Mouse (Mus musculus) mouse trophoblast stem cell (cell line): Measurements from ENCODE around the gene Mfsd14a.
"Not testable (repeated sequence)": the region's sequence is repeated elsewhere in the genome, so short reads cannot be mapped to it uniquely, and the experiment has no call there.

Experiments used
- in situ Hi-C, 2 experiments: fragments of 300-500 bp; cut with MseI, MboI; formaldehyde crosslinking; loops; 2 replicates in 1 of 2; 3 replicates in 1 of 2; pipeline ENCODE4 v1.15.1; 2025

Mfsd14a gene

GRCm38 (mm10) chr3:116662463-116662863 lies at the start of gene Mfsd14a:
Mfsd14a (minus strand) TSS chr3:116662677.
- in situ Hi-C loops: no loop called here

- in situ Hi-C loops: no loop called here
Measured at GRCm38 (mm10) chr3:116711624-116712435, 49.4 kb upstream of the Mfsd14a start.

DNA sequence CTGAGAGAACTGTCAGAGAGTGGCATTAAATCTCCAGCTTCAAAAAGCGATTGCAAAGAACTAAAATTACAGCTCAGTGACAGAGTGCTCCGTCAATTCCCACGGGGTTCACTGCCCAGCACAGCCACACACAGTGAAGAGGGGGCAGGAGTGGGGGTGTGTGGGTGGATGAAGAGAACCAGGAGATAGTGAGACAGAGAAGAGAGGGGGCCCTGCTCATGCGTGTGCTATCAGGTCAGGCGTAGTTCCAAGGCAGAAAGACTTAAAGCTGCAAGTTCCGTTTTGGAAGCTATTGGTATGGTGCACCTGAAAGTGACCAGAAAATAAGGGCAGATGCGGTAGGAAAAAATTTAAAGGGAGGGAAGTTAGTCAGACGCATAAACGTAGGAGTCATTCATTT lies 48.5 kb upstream of the Mfsd14a start:
- in situ Hi-C loops: no loop called here

DNA sequence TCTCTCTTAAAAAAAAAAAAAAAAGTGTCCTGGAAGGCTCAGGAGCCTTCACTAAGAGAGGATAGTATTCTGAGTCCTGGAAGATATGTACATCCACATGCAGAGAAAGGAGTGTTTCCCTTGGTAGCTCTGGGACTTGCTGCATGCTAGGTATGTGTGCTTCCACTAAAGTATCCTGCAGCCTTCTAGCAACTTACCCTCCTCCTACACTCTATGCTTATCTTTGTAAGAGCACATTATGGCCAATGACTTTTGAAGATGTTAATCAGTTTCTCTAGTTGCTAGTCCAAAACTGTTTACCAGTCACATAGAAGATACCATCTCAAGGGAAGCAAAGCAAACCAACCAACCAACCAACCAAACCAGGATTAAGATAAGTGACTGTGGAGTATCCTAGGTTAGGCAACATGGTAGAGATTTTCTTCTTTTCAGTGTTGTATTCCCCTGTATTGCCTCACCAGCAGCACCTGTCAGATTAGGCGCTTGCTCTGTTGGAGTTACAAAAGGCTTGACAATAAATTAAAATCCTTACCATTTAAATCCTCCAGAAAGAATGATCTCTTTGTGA lies 43.2 kb upstream of the Mfsd14a start:
- in situ Hi-C loops: no loop called here

DNA sequence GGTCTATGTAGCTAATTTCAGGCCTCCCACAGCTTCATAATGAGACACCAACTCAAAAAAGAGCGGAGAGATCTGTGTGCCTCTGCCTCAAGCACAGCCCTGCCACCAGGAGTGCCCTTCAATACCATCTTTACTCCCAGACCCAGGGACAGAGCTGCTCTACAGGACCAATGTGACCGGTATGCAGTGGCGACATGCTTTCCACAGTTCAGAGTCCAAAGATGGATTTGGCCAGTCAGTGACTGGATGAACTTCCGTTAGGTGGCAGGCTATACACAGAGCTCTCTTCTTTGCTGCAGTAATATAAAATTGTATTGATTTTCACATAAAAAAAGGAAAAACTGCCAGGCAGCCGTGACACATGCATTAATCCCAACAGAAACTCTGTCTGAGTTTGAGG lies 41.4 kb upstream of the Mfsd14a start:
- in situ Hi-C loops: no loop called here

GRCm38 (mm10) chr3:116702647-116703272 lies 40.3 kb upstream of the Mfsd14a start:
- in situ Hi-C loops: no loop called here

DNA sequence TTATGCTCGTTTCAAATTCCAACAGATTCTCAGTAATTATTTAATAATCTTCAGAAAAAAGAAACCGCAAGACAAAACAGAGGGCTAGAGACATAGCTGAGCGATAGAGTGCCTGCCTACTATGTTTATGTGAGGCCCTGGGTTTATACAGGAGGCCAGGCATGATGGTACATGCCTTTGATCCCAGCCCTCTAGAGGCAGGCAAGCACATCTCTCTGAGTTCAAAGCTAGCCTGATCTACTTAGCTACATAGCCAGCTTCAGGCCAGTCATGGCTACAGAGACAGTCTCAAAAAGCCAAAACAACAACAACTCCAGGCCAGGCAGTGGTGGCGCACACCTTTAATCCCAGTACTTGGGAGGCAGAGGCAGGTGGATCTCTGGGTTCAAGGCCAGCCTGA lies 39.1 kb upstream of the Mfsd14a start:
- in situ Hi-C loops: no loop called here

GRCm38 (mm10) chr3:116698786-116699185 lies 36.3 kb upstream of the Mfsd14a start:
- in situ Hi-C loops: no loop called here

GRCm38 (mm10) chr3:116695666-116695985 lies 33.1 kb upstream of the Mfsd14a start:
- in situ Hi-C loops: no loop called here

DNA sequence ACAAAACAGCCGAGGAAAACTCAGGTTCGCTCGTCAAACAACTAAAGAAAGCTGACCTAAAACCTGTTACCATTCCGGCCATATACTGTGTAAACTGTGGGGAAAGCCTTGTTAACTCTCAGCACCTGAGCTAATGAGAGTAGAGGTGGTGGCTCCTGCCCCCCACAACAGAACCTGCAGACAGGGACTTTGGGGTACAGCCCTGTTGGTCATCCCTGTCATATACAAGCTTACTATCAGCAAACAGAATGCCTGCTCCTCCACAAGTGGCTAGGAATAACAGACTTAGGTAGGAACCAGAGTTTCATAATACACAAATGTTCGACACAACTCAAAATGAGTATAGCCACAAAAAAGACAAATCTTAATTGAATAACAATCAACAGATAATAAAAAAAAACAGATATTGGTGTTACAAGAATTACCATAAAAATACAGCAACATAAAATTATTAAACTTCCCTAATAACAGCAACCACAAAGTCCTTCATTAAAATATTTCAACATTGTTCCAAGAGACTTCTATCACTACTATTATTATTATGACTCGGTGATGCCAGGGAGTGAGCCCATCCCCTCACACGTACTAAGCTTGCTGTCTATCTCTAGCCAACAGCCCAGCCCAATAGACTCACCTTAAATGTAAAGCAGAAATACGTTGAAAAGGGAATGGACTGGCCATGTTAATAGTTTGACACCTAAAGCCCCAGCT lies 32.6 kb upstream of the Mfsd14a start:
- in situ Hi-C loops: no loop called here

GRCm38 (mm10) chr3:116694312-116694711 lies 31.8 kb upstream of the Mfsd14a start:
- in situ Hi-C loops: no loop called here

- in situ Hi-C loops: no loop called here
Measured at GRCm38 (mm10) chr3:116681160-116681559, 18.7 kb upstream of the Mfsd14a start, which contains the start of gene Gm43191. Gm43191 (minus strand) TSS chr3:116681260.

DNA sequence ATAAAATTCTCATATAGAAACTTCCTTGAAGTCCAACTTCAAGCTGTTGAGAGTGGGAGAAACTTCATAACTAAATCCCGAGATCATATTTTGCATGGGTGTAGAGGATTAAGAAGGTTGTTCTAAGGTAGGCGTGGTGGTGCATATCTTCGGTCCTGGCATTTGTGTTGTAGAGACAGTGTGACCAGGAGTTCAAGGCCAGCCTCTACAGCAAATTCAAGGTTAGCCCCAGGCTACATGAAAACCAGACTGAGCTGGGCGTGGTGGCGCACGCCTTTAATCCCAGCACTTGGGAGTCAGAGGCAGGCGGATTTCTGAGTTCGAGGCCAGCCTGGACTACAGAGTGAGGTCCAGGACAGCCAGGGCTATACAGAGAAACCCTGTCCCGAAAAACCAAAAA lies 1.8 kb upstream of the Mfsd14a start:
- in situ Hi-C loops: not testable (repeated sequence)

- in situ Hi-C loops: no loop called here
Measured at GRCm38 (mm10) chr3:116661870-116662414, 535 bp downstream of the Mfsd14a start.

GRCm38 (mm10) chr3:116661288-116661869 lies 1.1 kb downstream of the Mfsd14a start:
- in situ Hi-C loops: no loop called here

DNA sequence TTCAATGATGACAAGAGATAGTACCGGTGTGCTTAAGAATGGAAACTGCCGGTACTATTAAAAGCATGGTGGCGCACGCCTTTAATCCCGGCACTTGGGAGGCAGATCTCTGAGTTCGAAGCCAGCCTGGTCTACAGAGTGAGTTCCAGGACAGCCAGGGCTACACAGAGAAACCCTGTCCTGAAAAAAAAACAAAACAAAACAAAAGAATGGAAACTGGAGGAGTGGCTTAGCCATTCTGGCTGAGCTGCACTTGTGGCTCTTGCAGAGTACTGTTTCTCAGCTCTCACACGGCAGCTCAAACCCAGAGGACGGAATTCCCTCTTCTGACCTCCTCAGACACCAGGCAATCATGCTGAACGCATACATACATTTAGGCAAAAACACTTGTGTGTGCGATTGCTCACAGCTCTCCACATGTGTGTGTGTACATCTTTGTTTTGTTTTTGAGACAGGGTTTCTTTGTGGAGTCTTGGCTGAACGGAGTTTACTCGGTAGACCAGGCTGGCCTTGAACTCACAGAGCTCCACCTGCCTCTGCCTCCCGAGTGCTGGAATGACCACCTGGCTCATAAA lies 2.5 kb downstream of the Mfsd14a start:
- in situ Hi-C loops: no loop called here

DNA sequence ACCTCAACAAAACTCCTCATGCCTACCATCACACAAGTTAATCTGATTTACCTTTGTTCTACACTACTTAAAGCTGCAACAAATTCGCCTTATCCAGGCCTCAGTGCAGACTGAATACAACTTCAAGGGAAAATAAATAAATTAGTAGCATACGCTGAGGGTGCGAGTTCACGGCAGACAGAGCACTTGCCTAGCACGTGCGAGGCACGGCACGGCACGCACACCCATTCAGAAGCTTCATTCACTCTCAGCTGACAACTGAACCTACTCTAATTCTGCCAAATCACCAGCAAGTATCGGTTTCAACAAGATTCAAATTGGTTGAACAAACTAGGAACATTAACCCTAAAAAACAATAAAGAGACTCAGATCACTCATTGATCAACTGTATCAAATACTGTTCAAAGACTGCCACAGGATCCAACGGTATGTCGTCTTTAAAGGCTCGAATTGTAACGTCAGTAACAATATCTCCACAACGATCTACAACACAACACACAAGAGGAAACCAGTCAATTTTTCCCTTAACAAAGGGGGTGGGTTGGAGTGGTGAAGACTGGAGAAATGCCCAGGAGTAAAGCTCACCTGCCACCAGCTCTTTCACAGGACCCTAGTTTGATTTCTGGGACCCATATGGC lies 3.4 kb downstream of the Mfsd14a start:
- in situ Hi-C loops: no loop called here

- in situ Hi-C loops: no loop called here
Measured at GRCm38 (mm10) chr3:116656184-116656965, 6.1 kb downstream of the Mfsd14a start.

DNA sequence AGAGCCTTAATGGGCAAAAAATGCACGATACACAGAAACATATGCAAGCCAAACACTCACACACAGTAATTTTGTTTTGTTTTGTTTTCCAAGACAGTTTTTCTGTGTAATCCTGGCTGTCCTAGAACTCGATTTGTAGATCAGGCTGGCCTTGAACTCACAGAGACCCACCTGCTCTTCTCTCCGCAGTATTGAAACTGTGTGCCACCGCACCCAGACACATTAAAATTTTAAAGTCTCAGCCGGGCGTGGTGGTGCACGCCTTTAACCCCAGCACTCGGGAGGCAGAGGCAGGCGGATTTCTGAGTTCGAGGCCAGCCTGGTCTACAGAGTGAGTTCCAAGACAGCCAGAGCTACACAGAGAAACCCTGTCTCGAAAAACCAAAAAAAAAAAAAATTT lies 8.4 kb downstream of the Mfsd14a start:
- in situ Hi-C loops: not testable (repeated sequence)
